Mouse (Mus musculus): ENCODE data around the gene Fyb. TPM values are rescaled to one million over a fixed set of nuclear protein-coding genes. Genes with fewer than 3 reads are reported as not detected.

Fyb gene
- polyA plus RNA-seq, 2 experiments: 8.3 to 19.5 TPM

- H3K4me3 ChIP-seq (ENCODE audit: insufficient read depth in 1 of 2, low read depth in 2 of 2, low read length in 2 of 2): no peak overlapping the region
- no peaks in the 10 kb centered on the region for H3K9me3 ChIP-seq (ENCODE audit: control insufficient read depth, low read length)
- H3K36me3 ChIP-seq (replicated peaks; ENCODE audit: control insufficient read depth, insufficient read depth, low read depth): no peaks in the 10 kb centered on the region
- ATAC-seq (ENCODE audit: insufficient read depth) (no peak), DNase-seq (ENCODE audit: low read depth in 3 of 3, low spot score in 3 of 3) (no peak)
- no peak overlapping the region for H3K9ac ChIP-seq (replicated peaks)
- no peak overlapping the region for H3K27ac ChIP-seq
- 29% methylated on average over 18 of the region's 18 CpGs for WGBS (ENCODE audit: insufficient replicate concordance)
- TF ChIP-seq EP300 (IDR thresholded peaks at IDR 0.05; ENCODE audit: low read depth): no peak
- H3K4me1 ChIP-seq (replicated peaks; ENCODE audit: control insufficient read depth in 2 of 2, insufficient read depth in 2 of 2, low read length in 1 of 2): peaks cover 4 to 32% of the 10 kb centered on the region in 2 experiments
- H3K4me2 ChIP-seq (ENCODE audit: low read depth): peak overlapping the region; percentile 7
- H3K27me3 ChIP-seq (ENCODE audit: control insufficient read depth, insufficient read depth, low read length): no peaks in the 10 kb centered on the region
These were observed 101.9 kb downstream of the Fyb start for GRCm38 (mm10) chr15:6624365-6625182.

GRCm38 (mm10) chr15:6625607-6626033 lies 103.0 kb downstream of the Fyb start:
- H3K4me3 ChIP-seq (ENCODE audit: insufficient read depth in 1 of 2, low read depth in 2 of 2, low read length in 2 of 2): no peak overlapping the region
- WGBS (ENCODE audit: insufficient replicate concordance): 3% methylated on average over 6 of the region's 6 CpGs
- no peak for ATAC-seq (ENCODE audit: insufficient read depth)

GRCm38 (mm10) chr15:6626123-6626522 lies 103.5 kb downstream of the Fyb start:
- DNase-seq (ENCODE audit: low read depth in 3 of 3, low spot score in 3 of 3): no peak
- no peak for ATAC-seq (ENCODE audit: insufficient read depth)
- peak overlapping the region; percentile 47 for H3K4me2 ChIP-seq (ENCODE audit: low read depth)
- no peak for TF ChIP-seq CTCF (IDR thresholded peaks at IDR 0.05; ENCODE audit: low read depth)
- TF ChIP-seq EP300 (IDR thresholded peaks at IDR 0.05; ENCODE audit: low read depth): no peak
- 53% methylated on average over 5 of the region's 5 CpGs for WGBS (ENCODE audit: insufficient replicate concordance)
- no peak overlapping the region for H3K27ac ChIP-seq
- H3K9me3 ChIP-seq (ENCODE audit: control insufficient read depth, low read length): no peaks in the 10 kb centered on the region
- H3K4me1 ChIP-seq (replicated peaks; ENCODE audit: control insufficient read depth in 2 of 2, insufficient read depth in 2 of 2, low read length in 1 of 2): peaks cover 4 to 29% of the 10 kb centered on the region in 2 experiments
- H3K4me3 ChIP-seq (ENCODE audit: insufficient read depth in 1 of 2, low read depth in 2 of 2, low read length in 2 of 2): no peak overlapping the region
- H3K27me3 ChIP-seq (ENCODE audit: control insufficient read depth, insufficient read depth, low read length): no peaks in the 10 kb centered on the region
- H3K36me3 ChIP-seq (replicated peaks; ENCODE audit: control insufficient read depth, insufficient read depth, low read depth): no peaks in the 10 kb centered on the region
- H3K9ac ChIP-seq (replicated peaks): no peak overlapping the region

More at GRCm38 (mm10) chr15:6625607-6626033, 103.0 kb downstream of the Fyb start:
- H3K9ac ChIP-seq (replicated peaks): no peak overlapping the region
- peak in 1 of 3 experiments; percentile 28 for DNase-seq (ENCODE audit: low read depth in 3 of 3, low spot score in 3 of 3)
- no peak overlapping the region for H3K27ac ChIP-seq
- no peaks in the 10 kb centered on the region for H3K27me3 ChIP-seq (ENCODE audit: control insufficient read depth, insufficient read depth, low read length)
- no peaks in the 10 kb centered on the region for H3K36me3 ChIP-seq (replicated peaks; ENCODE audit: control insufficient read depth, insufficient read depth, low read depth)
- H3K9me3 ChIP-seq (ENCODE audit: control insufficient read depth, low read length): no peaks in the 10 kb centered on the region
- H3K4me2 ChIP-seq (ENCODE audit: low read depth): peak overlapping the region; percentile 47
- TF ChIP-seq EP300 (IDR thresholded peaks at IDR 0.05; ENCODE audit: low read depth) (no peak), CTCF (IDR thresholded peaks at IDR 0.05; ENCODE audit: low read depth) (peak; percentile 65)
- peaks cover 4 to 32% of the 10 kb centered on the region in 2 experiments for H3K4me1 ChIP-seq (replicated peaks; ENCODE audit: control insufficient read depth in 2 of 2, insufficient read depth in 2 of 2, low read length in 1 of 2)

GRCm38 (mm10) chr15:6628431-6629077 lies 105.9 kb downstream of the Fyb start:
- Histone ChIP-seq H3K9me3 (ENCODE audit: control insufficient read depth, low read length) (no peaks in the 10 kb centered on the region), H3K4me3 (ENCODE audit: insufficient read depth in 1 of 2, low read depth in 2 of 2, low read length in 2 of 2) (no peak overlapping the region), H3K27ac (no peak overlapping the region), H3K36me3 (replicated peaks; ENCODE audit: control insufficient read depth, insufficient read depth, low read depth) (no peaks in the 10 kb centered on the region), H3K4me1 (replicated peaks; ENCODE audit: control insufficient read depth in 2 of 2, insufficient read depth in 2 of 2, low read length in 1 of 2) (peaks cover 2 to 22% of the 10 kb centered on the region in 2 experiments), H3K4me2 (ENCODE audit: low read depth) (no peak overlapping the region), H3K27me3 (ENCODE audit: control insufficient read depth, insufficient read depth, low read length) (no peaks in the 10 kb centered on the region), H3K9ac (replicated peaks) (no peak overlapping the region)
- TF ChIP-seq CTCF (IDR thresholded peaks at IDR 0.05; ENCODE audit: low read depth): no peak
- TF ChIP-seq EP300 (IDR thresholded peaks at IDR 0.05; ENCODE audit: low read depth): no peak
- WGBS (ENCODE audit: insufficient replicate concordance): 83% methylated on average over 6 of the region's 6 CpGs
- ATAC-seq (ENCODE audit: insufficient read depth) (no peak), DNase-seq (ENCODE audit: low read depth in 3 of 3, low spot score in 3 of 3) (no peak)

- DNase-seq (ENCODE audit: low read depth in 3 of 3, low spot score in 3 of 3) (no peak), ATAC-seq (ENCODE audit: insufficient read depth) (no peak)
- no peak overlapping the region for H3K27ac ChIP-seq
- no peak for TF ChIP-seq CTCF (IDR thresholded peaks at IDR 0.05; ENCODE audit: low read depth)
- TF ChIP-seq EP300 (IDR thresholded peaks at IDR 0.05; ENCODE audit: low read depth): no peak
- no peak overlapping the region for H3K4me2 ChIP-seq (ENCODE audit: low read depth)
- no peaks in the 10 kb centered on the region for H3K27me3 ChIP-seq (ENCODE audit: control insufficient read depth, insufficient read depth, low read length)
- no peak overlapping the region for H3K9ac ChIP-seq (replicated peaks)
- H3K9me3 ChIP-seq (ENCODE audit: control insufficient read depth, low read length): no peaks in the 10 kb centered on the region
- peaks cover 0 to 18% of the 10 kb centered on the region in 2 experiments; a peak in 3 of 4 replicates for H3K4me1 ChIP-seq (replicated peaks; ENCODE audit: control insufficient read depth in 2 of 2, insufficient read depth in 2 of 2, low read length in 1 of 2)
- WGBS (ENCODE audit: insufficient replicate concordance): 69% methylated on average over 4 of the region's 4 CpGs
- no peak overlapping the region for H3K4me3 ChIP-seq (ENCODE audit: insufficient read depth in 1 of 2, low read depth in 2 of 2, low read length in 2 of 2)
- no peaks in the 10 kb centered on the region for H3K36me3 ChIP-seq (replicated peaks; ENCODE audit: control insufficient read depth, insufficient read depth, low read depth)
These were observed 106.5 kb downstream of the Fyb start for GRCm38 (mm10) chr15:6629174-6629573.

All from liver, embryonic 14.5 days (tissue).